Mouse (Mus musculus): ENCODE results near the gene Usp49.
A peak's percentile ranks its signal among the peaks of the same experiment; 100 is the strongest.

Usp49 gene

DNA sequence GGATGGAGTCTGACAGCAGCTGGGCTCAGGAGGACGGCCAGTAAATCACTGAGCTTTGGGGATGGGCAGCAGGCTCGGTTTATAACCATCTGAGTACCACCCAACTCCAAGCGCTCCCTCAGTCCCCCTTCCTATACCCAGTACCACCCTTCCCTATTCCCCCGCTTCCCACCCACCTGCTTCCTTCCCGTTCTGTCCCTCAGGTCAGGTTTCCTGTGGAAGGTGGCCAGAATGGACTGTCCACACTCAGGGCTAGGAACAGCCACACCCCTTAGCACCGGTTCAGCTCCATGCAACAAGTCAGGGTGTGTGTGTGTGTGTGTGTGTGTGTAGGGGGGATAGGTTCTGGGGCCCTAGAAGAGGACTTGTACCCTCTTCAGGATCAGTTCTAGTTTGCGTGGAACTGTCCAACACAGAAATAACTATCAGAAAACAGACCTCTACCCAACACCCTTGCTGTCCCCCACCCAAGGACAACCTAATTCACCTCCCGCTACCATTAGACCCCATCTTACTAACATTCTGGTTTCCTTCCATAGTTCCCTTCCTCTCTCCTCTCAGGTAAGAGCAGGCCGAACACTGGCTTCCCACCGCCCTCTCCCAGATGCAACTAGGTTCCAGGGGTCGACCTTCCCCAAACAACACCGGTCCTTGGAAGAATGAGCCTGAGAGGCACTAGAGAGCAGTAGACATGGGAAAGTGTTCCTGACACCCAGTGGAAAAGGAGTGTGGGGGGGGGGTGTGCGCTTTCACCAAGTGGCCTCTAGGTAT lies 63.4 kb downstream of the Usp49 start:
- DNase-seq (ENCODE audit: low read depth, low spot score), result no peak

DNA sequence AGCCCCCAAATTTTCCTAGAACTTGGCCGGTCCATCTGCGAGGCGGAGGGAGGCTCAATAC lies 63.8 kb downstream of the Usp49 start, which contains the start of gene Gm21981:
Gm21981 (minus strand) TSS at position 14 of the 61 bp plus-strand sequence.
- DNase-seq (ENCODE audit: low read depth, low spot score), result no peak

DNA sequence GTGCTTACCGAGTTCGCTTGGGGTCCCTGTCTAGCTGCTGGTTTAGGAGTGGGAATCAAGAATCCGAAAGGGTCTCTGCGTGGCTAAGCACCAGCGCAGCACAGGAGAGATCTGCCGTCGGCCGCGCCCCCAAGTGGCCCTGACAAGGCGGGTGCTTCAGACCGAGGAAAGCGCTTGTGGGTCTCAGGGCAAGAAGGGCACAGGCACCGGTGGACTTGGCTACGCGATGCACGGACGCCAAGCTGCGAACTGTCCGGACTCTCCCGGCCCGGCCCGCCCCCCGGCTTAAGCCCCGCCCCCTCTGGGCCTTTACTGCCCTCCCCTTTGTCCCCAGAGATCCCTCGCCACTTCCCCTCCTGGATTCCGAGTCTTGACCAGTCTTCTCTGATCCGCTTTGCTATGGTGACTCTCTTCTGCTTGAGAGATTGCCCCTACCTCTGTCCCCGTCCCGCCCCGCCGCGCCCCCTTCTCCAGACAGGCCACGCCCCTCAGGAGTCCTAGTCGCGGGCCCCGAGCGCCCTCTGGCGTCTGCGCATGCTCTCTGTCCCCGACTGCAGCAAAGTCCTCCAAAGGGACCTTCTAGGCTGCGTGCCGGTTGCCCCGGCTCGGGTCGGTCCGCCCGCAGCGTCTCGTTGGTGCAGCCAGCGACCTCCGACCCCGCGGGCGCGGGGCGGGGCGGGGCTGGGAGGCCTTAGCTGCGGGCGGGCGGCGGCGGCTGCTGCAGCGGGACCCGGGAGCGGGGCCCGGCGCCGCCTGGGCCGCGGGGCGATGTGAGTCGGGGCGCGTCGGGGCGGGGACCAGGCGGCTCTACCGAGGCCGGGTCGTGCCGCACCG lies 64.2 kb downstream of the Usp49 start, which contains the start of gene Prickle4:
Prickle4 (minus strand) TSS at position 234 of the 834 bp plus-strand sequence.
- peak; percentile 95 for DNase-seq (ENCODE audit: low read depth, low spot score)

DNA sequence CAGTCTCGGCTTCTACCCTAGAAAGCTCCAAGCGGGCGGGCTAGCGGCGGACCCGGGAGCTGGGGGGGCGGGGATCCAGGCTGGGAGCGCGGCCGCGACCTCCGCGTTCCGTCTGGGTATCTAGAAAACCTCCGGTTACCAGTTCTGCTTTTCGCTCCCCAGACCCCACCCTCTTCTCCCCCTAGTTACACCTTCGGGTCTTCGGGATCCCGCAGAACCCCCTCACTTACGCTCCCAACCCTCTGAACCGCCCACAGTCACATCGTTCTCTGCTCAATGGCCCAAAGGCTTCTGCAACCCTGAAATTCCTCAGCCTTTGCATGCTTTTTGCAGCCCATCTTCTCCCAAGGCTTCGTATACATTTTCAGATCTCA lies 64.8 kb downstream of the Usp49 start:
- peak; percentile 59 for DNase-seq (ENCODE audit: low read depth, low spot score)

DNA sequence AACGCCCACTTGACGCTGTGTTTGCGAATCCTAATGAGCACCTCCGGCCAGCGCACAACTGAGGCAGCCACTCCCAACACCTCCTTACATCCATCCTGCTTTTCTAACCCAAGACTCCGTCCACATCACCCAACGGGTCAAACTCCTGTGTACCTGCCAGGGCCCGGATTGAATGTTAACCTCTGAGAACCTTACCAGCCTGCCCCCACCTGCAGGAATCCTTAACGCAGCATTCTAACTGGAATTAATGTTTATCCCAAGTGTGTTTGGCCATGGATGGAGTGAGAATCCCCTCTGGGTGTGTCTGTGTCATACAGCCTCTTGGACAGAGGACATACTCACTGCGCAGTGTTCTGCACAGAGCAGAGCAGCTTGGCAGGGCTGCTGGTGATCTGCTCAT lies 67.7 kb downstream of the Usp49 start:
- DNase-seq (ENCODE audit: low read depth, low spot score), result no peak

DNA sequence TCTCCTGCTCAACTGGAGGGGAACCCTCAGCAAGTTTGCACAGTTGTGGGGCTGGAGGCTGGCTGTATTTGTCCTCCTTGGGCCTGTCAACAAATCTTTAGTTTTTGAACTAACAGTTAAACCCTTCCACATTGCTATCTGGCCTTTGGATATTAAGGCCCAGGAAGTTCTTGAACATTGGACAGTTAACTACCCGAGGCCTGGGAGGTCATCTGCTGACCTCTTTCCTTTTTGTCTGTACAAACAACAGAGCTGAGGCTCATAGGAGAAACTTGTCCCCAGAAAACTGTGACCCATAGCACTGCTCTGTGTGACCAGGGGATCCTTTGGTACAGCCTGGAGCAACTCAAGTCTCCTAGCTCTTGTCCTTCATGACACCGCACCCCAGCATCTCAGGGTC lies 68.6 kb downstream of the Usp49 start:
- DNase-seq (ENCODE audit: low read depth, low spot score), result no peak

DNA sequence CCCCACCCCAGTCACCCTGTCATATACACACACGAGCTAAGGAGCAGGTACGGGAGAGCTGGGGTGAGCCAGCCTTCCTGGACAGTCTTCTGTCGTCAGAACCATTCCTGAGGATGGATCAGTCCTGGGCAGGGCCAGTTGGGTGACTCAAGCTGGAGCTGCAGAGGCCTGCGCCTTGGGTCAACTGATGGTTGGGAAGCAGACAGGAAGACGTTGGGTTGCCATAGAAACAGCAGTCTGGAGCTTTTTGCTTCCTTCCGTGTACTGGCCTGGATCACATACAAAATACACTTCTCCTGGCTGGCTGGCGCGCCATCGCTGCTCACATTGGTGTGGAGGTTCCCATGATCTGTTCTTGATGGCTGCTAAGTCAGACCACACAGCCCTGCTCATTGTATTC lies 71.3 kb downstream of the Usp49 start:
- DNase-seq (ENCODE audit: low read depth, low spot score), result no peak

DNA sequence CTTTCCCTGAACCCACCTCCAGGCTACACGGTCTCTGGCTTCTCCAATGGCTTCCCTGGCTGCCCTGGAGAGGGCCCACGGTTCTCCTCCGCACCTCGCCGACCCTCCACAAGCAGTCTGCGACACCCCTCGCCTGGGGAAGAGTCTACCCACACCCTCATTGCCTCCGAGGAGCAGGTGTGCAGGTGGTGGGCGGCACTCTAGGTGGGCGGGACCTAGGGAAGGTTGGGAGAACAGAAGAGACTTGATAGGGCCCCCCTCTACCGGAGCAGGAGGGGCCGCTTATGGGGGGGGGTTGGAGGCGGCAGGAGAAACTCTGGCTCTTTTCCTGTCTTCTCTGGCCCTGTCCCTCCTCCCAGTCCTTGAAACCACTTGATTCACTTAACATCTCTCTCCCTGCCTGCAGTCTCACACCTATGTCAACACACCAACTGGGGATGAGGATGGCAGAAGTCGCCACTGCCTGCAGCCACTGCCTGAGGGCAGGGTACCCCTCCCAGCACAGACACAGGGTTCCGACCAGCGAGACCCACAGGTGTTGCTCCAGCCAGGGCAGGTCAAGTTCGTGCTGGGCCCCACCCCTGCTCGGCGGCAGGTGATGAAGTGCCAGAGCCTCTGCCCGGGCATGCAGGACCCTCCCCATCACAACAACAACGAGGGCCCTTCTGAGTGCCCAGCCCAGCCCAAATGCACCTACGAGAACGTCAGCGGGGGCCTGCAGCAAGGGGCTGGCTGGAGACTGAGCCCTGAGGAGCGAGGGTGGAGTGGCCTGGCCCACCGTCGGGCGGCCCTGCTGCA lies 72.3 kb downstream of the Usp49 start:
- DNase-seq (ENCODE audit: low read depth, low spot score), result no peak

DNA sequence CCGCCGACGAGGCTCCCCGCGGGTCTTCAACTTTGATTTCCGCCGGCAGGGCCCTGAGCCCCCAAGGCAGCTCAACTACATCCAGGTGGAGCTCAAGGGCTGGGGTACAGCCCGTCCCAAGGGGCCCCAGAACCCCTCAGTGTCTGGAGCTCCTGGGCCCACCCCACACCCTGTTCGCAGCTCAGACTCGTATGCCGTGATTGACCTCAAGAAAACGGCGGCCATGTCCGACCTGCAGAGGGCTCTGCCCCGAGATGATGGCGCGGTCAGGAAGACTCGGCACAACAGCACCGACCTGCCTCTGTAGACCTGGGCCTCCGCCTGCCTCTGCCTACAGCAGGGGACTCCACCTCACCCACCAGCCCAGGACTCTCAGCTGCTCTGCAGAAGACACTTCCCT lies 73.1 kb downstream of the Usp49 start:
- DNase-seq (ENCODE audit: low read depth, low spot score), result no peak

DNA sequence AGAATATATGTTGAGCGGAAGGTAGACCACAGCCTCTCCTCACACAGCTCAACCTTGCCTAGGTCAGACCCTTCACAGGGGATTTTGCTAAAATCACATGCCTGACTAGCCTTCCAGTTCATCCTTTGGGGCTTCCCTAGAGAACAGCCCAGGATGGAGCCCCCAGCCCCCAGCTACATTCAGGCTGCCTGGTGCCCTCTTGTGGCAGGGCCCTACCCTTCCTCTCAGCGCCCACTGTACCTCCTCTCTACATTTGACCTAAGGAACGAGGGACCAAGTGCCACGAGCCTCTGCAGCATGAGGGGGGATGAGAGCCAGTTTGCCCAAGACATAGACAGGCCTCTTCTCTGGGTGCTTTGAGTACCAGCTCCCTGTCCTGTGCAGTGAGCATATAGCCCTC lies 74.2 kb downstream of the Usp49 start:
- DNase-seq (ENCODE audit: low read depth, low spot score), result no peak

DNA sequence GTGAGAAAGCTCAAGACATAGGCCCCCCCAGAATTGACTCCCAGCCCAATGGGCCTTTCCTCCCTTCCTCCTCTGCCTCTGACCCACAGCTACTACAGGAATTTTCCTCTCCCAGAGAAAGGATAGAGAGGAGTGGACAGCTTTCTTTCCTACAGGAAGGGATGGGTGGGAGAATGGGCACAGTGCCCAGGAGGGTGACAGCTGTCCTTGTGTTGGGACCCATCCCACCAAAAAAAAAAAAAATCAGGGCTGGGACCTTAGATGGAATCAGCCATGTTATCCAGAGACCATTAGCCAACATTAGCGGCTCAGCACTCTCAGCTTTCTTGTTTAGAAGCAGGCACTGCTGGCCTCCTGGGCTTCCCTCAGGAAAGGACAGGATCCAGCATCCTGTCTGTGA lies 75.7 kb downstream of the Usp49 start:
- DNase-seq (ENCODE audit: low read depth, low spot score), result no peak

DNA sequence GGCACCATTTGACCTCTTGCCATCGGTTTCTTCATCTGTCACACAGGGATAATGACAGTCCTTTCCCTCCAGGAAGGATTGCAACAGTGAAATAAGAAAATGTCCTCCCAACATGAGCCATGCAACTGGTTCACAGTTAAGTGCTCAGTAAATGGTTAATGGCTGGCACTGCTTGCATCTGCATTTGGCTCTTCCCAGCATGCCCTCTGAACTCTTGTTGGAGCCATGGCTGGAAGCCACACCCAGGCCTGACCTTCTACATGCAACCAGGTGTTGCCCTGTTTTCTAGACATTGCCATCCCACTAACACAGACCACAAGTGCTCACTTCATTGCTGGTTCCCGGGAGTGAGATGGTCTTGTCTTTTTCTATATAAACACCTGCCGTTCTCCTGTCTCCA lies 77.5 kb downstream of the Usp49 start:
- no peak for DNase-seq (ENCODE audit: low read depth, low spot score)

DNA sequence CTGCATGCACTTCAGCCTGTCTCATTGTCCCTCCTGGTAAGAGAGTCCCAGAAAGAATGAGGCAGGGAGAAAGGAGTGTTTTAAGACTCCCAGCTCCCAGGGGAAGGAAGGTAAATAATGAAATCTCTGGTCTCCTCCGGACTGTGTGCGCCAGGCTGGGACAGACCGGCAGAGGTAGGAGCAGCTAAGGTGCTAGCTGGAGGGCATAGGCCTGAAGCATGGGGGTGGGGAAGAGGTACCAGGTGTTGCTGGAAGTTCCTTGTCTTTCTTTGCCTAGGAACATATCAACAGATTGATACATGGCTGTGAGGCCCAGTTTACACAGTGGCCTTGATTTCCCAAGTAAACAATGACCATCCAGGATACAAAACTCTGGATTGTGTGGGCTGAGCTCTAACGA lies 78.5 kb downstream of the Usp49 start:
- no peak for DNase-seq (ENCODE audit: low read depth, low spot score)

DNA sequence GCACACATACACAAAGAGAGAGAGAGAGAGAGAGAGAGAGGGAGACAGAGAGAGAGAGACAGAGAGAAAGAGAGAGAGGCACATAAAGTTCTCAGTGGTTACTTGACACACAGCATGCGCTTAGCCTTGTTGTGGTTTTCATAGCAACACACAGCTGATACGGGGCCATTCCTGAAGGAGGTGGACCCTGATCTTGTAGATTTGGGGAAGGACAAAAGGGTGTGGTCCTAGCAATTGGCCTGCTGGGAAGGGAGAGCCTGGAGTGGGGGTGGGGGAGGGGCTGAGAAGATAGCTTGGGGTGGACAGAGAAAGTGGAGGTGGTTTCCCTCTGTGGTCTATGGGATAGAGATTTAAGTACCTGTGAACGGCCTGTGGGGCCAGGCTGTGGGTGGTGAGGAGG lies 79.5 kb downstream of the Usp49 start:
- no peak for DNase-seq (ENCODE audit: low read depth, low spot score)

DNA sequence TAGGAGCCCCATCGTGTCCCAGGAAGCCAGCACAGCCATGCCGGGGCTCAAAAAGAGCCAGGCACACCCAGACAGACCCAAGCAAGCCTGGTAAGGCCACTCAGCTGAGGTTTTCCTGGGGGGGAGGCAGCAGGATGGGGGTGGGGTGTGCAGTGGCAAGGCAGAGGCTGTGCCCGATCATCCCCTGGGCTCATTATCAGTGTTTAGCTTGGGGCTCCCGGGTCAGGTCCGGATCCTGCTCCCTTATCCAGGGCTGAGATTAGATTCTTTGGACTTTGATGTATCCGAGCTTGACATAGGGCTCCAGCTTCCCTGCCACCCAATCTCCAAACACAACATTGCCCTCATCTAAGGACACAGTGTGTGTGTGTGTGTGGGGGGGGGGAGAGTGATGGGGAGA lies 81.4 kb downstream of the Usp49 start:
- DNase-seq (ENCODE audit: low read depth, low spot score), result no peak

DNA sequence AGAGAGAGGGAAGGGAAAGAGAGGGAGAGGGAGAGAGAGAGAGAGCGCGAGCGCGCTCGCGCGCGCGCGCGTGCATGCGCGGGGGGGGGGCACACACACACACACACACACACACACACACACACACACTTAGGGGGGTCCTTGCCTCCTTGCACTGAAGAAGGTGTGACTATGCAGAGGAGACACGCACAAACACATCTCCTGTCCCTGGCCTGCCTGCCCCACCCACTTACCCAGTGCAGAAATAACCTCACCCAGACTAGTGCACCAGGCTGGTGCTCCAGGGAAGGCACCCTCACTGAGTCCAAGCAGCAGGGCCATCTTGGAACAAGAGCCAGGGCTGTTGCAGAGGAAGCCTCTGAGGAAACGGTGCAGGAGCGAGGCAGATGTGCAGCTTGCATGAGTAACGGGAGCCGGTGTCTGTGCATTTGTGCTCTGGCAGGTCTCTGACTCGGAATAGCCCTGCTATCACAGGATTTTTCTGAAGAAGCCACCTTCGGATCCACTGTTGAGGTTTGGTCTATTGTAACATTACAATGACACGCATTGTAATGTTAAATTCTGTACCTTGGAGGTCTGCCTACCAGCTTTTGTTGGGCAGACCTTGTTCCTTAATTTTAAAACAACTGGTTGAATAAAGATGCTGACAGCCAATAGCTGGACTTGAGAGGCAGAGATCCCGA lies 82.5 kb downstream of the Usp49 start:
- DNase-seq (ENCODE audit: low read depth, low spot score), result no peak

DNA sequence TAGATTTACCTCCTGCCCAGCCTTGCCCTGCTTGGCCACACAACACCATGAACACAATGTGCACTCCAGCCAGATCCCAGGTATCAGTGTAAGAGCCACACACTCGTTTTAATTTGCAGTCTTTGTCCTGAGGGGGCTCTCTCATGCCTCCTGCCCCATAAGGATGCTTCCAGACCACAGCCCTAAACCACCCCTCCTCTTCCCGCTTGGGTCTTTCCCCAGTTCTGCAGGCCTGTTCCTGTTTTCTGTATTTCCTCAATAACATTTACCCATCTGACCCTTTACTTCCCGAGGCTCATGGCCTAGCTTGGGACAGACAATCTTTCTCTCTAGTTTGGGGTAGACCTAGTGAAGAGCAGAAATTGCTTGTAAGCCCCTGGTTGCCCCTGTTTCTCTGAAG lies 84.5 kb downstream of the Usp49 start:
- no peak for DNase-seq (ENCODE audit: low read depth, low spot score)

DNA sequence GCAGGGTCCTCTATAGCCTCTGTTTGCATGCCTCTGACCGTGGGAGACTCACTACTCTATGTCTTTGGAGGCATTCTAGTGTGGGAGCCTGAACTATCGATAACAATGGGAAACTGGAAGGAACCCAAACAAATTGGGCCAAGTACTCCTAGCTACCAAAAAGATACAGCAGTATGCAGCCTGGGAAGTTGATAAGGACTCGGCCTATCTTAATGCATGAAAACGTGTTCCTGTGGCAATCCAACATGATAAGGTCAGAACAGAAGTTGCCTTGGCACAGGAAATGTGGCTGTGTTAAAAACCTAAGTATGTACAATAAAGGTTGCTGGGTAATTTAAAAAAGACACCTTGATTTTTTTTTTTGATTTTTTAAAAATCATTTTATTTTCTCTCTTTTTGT lies 90.7 kb downstream of the Usp49 start:
- DNase-seq (ENCODE audit: low read depth, low spot score), result no peak

DNA sequence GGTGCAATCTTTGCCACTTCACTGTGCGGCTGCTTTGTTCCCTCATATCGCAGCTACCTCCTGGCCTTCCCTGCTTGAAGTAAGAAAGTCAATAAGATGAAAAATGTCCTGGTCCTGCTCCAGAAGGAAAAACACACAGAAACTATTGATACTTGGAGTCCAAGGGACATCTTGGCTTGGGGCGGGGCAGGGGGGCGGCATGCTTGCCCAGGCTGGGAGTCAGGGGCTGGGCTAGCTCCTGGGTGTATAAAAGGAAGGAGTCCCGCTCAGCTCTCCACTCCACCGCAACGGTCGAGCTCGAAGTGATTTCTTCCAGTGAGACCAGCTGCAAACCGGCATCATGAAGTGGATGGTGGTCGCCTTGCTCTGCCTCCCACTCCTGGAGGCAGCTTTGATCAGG lies 96.1 kb downstream of the Usp49 start, which contains the start of gene Pgc:
Pgc (plus strand) TSS at position 277 of the 400 bp plus-strand sequence.
- no peak for DNase-seq (ENCODE audit: low read depth, low spot score)

DNA sequence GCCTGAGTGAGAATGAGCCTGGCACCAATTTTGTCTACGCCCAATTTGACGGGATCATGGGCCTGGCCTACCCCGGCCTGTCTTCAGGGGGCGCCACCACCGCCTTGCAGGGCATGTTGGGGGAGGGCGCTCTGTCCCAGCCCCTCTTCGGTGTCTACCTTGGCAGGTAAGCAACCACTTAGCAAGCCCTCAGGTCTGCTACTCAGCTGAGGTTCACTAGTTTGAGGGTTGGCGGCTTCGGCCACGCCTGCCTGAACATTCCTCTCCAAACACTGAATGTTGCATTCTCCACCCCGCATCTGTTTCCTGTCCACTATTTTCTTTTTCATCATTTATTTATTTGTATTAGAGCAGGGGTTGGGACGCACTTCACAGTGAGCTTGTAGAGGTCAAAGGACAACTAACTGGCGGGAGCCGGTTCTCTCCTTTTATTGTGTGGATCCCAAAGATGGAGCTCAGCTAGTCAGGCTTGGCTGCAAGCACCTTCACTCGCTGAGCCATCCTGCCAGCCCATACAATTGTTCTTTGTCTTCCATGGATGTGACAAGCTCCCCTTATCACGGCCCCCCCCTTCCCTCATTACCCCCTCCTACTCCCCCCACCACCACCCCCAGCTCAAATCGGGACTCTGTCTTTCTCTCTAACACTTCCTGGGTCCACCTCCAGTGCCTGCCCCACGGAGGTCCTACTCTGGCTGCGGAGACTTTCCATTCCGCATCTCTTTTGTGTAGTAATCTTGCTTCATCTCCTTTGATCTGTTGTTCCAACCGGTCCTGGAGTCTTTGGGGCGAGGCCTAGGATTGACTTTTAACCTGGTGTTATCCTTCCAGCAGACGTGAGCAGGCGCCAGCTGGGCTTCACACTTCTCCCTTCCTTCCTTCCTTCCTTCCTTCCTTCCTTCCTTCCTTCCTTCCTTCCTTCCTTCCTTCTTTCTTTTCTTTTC lies 100.4 kb downstream of the Usp49 start:
- DNase-seq (ENCODE audit: low read depth, low spot score), result no peak

DNA sequence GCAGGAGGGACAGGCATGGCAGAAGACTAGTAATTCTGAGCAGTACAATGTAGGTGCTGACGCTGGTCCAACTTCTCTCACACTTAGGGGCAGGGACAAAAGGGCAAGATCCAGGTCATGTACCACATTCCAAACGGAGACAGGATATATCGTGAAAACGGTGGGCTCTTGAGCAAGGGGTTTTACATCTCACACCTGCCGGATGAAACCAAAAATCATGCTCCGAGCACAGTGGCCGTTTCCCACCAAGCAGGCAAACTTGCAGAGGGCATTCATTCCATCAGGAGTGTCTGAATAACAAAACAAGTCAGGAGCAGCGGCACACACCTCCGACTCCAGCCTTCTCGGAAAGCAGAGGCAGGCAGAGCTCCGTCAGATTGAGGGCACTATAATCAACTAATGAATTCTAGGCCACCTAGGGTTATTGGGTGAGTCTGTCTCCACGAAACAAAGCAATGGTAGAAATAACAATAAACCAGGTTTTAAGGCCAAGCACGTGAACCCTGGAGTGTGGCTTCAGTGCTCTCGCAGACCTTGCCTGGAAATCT lies 105.1 kb downstream of the Usp49 start:
- DNase-seq (ENCODE audit: low read depth, low spot score), result no peak

All from A20 (cell line).